Mouse (Mus musculus) stomach, embryonic 14.5 days (tissue): ENCODE data around the gene Dexi. TPM values are rescaled to one million over a fixed set of nuclear protein-coding genes. Genes with fewer than 3 reads are reported as not detected.
A peak's percentile ranks its signal among the peaks of the same experiment; 100 is the strongest.

ENCODE experiments used
- ATAC-seq: fragments of 200-750 bp; cut with Nextera tagmentation; 2 replicates; pipeline ENCODE4 v1.8.0; 2017; ENCODE audit warnings: low read depth, moderate TSS enrichment; ENCODE audit not compliant: insufficient number of reproducible peaks, insufficient read depth, low FRiP score
- H3K27ac ChIP-seq: fragments of 300-500 bp; sonication (generic); 2 replicates; pipeline ENCODE4 v1.5.1; 2014; ENCODE audit warnings: mild to moderate bottlenecking, low read length, moderate library complexity, mixed read lengths
- H3K27me3 ChIP-seq: fragments of 300-500 bp; sonication (generic); 2 replicates; pipeline ENCODE4 v1.6.1; 2014; ENCODE audit warnings: low read length, control low read depth, mixed read lengths; ENCODE audit not compliant: control insufficient read depth, insufficient read depth
- H3K36me3 ChIP-seq: fragments of 300-500 bp; sonication (generic); 2 replicates; pipeline ENCODE4 v1.6.1; 2014; ENCODE audit warnings: mild to moderate bottlenecking, control low read depth, low read length, moderate library complexity, mixed read lengths; ENCODE audit not compliant: control insufficient read depth, insufficient read depth
- H3K4me1 ChIP-seq: fragments of 300-500 bp; sonication (generic); 2 replicates; pipeline ENCODE4 v1.6.1; 2014; ENCODE audit warnings: low read length, control low read depth, mixed read lengths; ENCODE audit not compliant: control insufficient read depth, insufficient read depth
- H3K4me2 ChIP-seq: fragments of 300-500 bp; sonication (generic); replicated peaks from 2 replicates; pipeline ENCODE4 v1.6.1; 2014; ENCODE audit warnings: low read depth, low read length, control low read depth
- H3K4me3 ChIP-seq: fragments of 300-500 bp; sonication (generic); 2 replicates; pipeline ENCODE4 v1.5.1; 2014; ENCODE audit warnings: low read depth, low read length, control low read depth
- H3K9ac ChIP-seq: fragments of 300-500 bp; sonication (generic); replicated peaks from 2 replicates; pipeline ENCODE4 v1.6.1; 2014; ENCODE audit warnings: low read depth, mild to moderate bottlenecking, control low read depth, low read length, moderate library complexity, mixed read lengths
- H3K9me3 ChIP-seq: fragments of 300-500 bp; sonication (generic); 2 replicates; pipeline ENCODE4 v1.6.1; 2016; ENCODE audit warnings: low read depth, low read length, control low read depth; ENCODE audit not compliant: control insufficient read depth
- WGBS: fragments of 180-500 bp; shearing (Covaris S2); extraction: QIAGEN DNeasy Blood & Tissue Kit; methylation state at CpG from one replicate; pipeline ENCODE4 v1.1.7; 2014; 5-methylcytosine and 5-hydroxymethylcytosine counted together
- polyA plus RNA-seq: library from polyadenylated mRNA; unstranded; fragments of >200 nt; fragmentation: Nextera tagmentation; extraction: Ambion mirVana; gene quantifications from 2 replicates; pipeline ENCODE4 v1.2.1, GENCODE M21; 2014

Dexi gene
- polyA plus RNA-seq, 1 experiment from 2014 or later = 25.9 TPM

DNA sequence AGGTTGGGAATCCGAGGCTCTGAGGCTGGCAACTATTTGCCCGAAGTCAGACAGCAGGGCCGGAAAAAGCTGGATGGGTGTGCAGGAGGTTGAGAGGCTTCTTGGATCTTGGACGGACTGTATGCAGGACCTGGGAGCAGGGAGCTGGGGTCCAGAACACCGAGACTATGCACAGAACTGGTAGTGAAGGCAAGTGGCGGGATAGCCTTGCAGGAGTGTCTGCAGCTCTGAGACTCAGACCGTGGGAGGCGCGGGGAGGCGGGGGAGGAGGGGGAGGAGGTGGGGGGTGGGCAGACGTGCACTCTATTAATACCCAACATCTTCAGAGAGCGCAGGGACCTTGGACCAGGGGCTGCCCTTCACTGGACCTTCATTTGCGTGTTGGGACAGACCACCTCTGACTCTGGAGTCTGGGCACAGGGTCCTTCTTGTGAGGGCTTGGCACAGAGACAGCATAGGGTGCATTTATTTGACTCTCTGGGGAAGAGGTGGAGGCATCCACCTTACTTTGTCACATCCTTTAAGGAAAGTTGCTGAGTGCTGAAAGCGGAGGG, 52.9 kb downstream of the Dexi start:
- Histone ChIP-seq H3K9me3 (no peaks in the 10 kb centered on the region), H3K36me3 (no peaks in the 10 kb centered on the region), H3K4me3 (0 out of 2 replicates have a peak overlapping the region, but pooled peaks have one; percentile 11), H3K27me3 (no peaks in the 10 kb centered on the region), H3K27ac (no peak overlapping the region), H3K4me2 (peak overlapping the region; percentile 32; the same call in 1 of the 2 replicates), H3K4me1 (peaks cover 6% of the 10 kb centered on the region; the same call in 1 of the 2 replicates), H3K9ac (no peak overlapping the region)
- 15% methylated on average over 14 of the region's 14 CpGs for WGBS
- ATAC-seq = no peak

DNA sequence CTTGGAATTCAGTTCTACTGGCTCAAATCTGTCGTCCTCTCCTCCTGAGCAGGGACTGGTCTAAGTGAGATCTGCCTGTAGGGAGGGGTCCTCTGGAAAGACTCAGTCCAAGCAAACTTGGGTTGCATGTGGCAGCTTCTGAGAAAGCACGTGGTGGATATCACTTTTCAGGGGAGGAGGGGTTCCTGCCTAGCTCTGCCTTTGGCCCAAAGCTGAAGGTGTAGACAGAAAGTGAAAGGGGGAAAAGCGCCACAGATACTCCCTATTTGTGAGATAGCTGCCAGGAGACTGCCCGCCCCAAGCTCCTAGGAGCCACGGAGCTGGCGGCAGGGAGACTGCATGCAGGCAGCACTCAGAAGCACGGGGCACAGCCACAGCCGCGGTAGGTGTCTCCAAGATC, 53.4 kb downstream of the Dexi start:
- peak overlapping the region; percentile 32; the same call in 1 of the 2 replicates for H3K4me2 ChIP-seq
- H3K4me1 ChIP-seq = peaks cover 6% of the 10 kb centered on the region; the same call in 1 of the 2 replicates
- H3K36me3 ChIP-seq = no peaks in the 10 kb centered on the region
- no peaks in the 10 kb centered on the region for H3K27me3 ChIP-seq
- no peak overlapping the region for H3K9ac ChIP-seq
- 0 out of 2 replicates have a peak overlapping the region, but pooled peaks have one; percentile 11 for H3K4me3 ChIP-seq
- H3K9me3 ChIP-seq = no peaks in the 10 kb centered on the region
- 5% methylated on average over 9 of the region's 9 CpGs for WGBS
- no peak for ATAC-seq
- no peak overlapping the region for H3K27ac ChIP-seq

DNA sequence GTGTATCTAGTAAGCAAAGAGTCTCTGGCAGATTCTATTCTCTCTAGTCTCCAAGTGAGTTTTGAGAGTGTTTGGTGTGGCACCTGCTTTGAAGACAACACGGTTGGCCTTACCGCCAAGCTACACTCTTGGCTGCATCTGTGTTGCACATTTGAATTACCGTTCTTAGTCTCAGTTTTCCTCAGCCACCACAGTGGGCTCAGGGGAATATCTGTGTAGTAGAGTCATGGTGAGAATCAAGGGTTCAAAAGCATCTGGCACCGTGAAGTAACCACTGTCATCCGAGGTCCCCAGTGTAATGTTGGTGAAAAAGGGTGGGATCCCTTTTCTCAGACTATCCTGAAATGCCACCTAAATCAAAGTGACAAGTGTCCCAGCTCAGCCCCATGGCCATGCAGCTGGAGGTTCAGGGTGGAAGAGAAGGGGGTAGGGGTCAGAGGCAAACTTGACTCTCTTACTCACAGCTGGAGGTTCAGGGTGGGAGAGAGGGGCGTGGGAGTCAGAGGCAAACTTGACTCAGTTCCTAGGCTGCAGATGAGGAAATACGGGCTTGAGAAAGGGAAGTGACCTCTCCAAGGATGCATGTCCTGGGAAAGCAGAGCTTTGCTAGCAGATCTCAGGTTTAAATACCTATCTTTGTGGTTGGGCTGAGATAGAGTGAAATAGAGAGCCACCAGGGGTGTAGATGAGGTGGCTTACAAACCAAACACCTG, 53.9 kb downstream of the Dexi start:
- Histone ChIP-seq H3K4me2 (no peak overlapping the region), H3K9ac (no peak overlapping the region), H3K27ac (no peak overlapping the region), H3K4me1 (peaks cover 6% of the 10 kb centered on the region; the same call in 1 of the 2 replicates), H3K9me3 (no peaks in the 10 kb centered on the region), H3K27me3 (no peaks in the 10 kb centered on the region), H3K4me3 (no peak overlapping the region), H3K36me3 (no peaks in the 10 kb centered on the region)
- ATAC-seq = no peak
- 79% methylated on average over 7 of the region's 7 CpGs for WGBS

DNA sequence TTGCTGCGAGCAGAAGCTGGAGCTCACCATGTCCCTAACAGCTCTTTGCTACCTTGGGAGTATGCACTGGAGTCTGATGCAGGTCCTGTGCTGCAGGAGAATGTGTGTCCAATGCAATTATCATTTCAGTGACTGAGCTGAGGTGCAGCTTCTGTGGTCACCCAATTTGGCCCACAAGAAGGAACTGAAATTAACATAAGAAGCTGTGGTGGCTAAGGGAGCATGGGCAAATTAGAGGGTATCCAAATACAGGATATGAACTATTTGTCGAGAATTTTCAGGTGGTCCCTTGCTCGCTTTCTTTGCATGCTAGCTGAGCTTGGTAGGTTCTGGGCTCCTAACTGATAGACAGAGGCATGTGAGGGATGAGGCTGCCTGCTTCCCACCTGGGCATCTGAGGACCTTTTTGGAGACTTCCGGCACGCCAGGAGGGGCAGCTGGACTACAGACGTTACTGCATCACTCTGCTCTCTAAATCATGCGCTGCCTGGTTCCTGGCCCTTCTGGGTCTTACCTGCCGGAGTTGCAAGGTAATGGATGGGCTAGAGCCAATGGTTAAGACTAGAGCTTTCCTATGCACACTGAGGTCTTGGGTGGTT, 54.9 kb downstream of the Dexi start:
- WGBS = 86% methylated on average over 8 of the region's 8 CpGs
- Histone ChIP-seq H3K27ac (no peak overlapping the region), H3K4me2 (no peak overlapping the region), H3K27me3 (no peaks in the 10 kb centered on the region), H3K4me1 (peaks cover 6% of the 10 kb centered on the region; the same call in 1 of the 2 replicates), H3K9me3 (no peaks in the 10 kb centered on the region), H3K36me3 (no peaks in the 10 kb centered on the region), H3K4me3 (no peak overlapping the region), H3K9ac (no peak overlapping the region)
- no peak for ATAC-seq

DNA sequence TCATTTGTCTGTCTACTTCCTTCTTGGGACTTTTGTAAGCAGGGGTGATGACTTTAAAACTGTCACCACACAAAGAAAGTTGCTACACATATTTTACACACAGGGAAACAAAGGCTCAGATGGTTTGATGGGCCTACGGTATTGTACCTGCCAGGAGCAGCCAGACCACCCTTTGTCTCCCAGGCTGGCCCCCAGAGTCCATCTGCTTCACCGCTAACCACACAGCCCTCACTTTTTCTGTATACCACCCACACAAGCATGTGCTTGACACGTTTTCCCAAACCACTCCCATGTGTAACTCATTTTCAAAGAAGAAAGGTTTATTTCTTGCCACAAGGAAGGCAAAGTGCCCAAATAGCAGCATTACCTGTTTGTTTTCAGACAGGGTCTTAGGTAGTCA, 55.9 kb downstream of the Dexi start:
- 64% methylated on average over 3 of the region's 3 CpGs for WGBS

DNA sequence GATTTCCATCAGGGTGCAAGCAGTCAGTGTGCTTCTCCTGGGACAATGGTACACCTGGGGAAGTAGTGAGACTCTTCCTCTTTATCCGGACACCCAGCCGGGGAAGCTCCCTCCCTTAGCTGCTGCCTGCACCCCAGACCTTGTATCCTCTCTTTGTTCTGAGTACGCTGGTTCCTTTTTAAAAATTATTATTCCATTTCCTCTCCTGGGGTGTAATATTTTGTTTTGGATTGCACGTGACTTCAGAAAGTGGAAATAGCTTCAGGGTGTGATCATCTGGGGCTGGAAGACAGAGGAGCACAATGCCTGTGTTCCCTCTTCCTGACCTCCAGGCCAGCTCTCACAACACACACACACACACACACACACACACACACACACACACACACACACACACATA, 60.5 kb downstream of the Dexi start:
- H3K4me1 ChIP-seq = no peaks in the 10 kb centered on the region
- WGBS = 64% methylated on average over 4 of the region's 4 CpGs
- no peak overlapping the region for H3K4me2 ChIP-seq
- H3K36me3 ChIP-seq = no peaks in the 10 kb centered on the region
- ATAC-seq = no peak
- no peaks in the 10 kb centered on the region for H3K27me3 ChIP-seq
- H3K9ac ChIP-seq = no peak overlapping the region
- H3K4me3 ChIP-seq = no peak overlapping the region
- no peaks in the 10 kb centered on the region for H3K9me3 ChIP-seq
- no peak overlapping the region for H3K27ac ChIP-seq

More for the DNA sequence above, 55.9 kb downstream of the Dexi start:
- H3K36me3 ChIP-seq = no peaks in the 10 kb centered on the region
- no peak for ATAC-seq
- H3K9ac ChIP-seq = no peak overlapping the region
- no peak overlapping the region for H3K27ac ChIP-seq
- no peaks in the 10 kb centered on the region for H3K9me3 ChIP-seq
- H3K4me1 ChIP-seq = peaks cover 6% of the 10 kb centered on the region; the same call in 1 of the 2 replicates
- no peak overlapping the region for H3K4me3 ChIP-seq
- no peaks in the 10 kb centered on the region for H3K27me3 ChIP-seq
- no peak overlapping the region for H3K4me2 ChIP-seq

DNA sequence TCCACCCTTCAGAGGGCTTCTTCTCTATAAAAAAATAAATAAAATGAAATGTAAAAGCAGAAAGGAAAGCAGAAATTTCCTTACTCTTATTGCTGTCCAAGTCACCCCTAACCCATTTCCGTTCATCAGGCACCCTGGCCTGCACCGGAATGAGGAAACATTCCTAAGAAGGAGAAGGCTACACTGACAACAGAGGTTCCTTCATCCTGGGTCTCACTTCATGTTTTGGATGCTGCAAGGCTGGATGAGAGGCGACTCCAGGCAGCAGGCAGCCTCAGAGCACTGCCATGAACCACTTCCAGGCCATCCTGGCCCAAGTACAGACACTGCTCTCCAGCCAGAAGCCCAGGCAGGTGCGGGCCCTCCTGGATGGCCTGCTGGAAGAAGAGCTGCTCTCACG, 63.0 kb downstream of the Dexi start, which contains the start of gene Ciita:
TSS of gene Ciita (plus strand) at position 203 of the 400 bp plus-strand sequence.
- Histone ChIP-seq H3K27me3 (no peaks in the 10 kb centered on the region), H3K27ac (no peak within 1 kb of the TSS), H3K4me2 (no peak within 1 kb of the TSS), H3K4me1 (no peaks in the 10 kb centered on the region), H3K4me3 (no peak within 1 kb of the TSS), H3K36me3 (no peaks in the 10 kb centered on the region), H3K9ac (no peak within 1 kb of the TSS), H3K9me3 (no peaks in the 10 kb centered on the region)
- 75% methylated on average over 5 of the region's 5 CpGs for WGBS
- ATAC-seq = no peak

DNA sequence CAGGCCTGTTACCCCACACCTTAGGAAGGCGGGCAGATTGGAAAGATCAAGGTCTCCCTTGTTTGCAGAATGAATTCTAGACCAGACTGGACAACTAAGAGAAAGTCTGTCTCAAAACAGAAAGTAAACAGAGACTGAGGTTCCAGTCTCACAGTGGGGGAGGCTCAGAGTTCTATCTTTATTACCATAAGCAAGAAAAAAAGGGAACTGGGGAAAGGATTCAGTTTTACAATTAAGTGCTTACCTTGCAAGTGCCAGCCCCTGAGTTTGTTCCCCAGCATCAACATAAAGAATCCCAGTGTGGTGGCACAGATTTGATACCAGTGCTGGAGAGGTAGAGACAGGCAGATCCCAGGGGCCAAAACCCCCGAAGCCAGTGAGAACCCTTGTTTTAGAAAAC, 66.9 kb downstream of the Dexi start:
- Histone ChIP-seq H3K4me1 (no peaks in the 10 kb centered on the region), H3K27ac (no peak overlapping the region), H3K27me3 (no peaks in the 10 kb centered on the region), H3K9ac (no peak overlapping the region), H3K9me3 (no peaks in the 10 kb centered on the region), H3K4me3 (no peak overlapping the region), H3K4me2 (no peak overlapping the region), H3K36me3 (no peaks in the 10 kb centered on the region)
- ATAC-seq = no peak
- 68% methylated on average over 2 of the region's 2 CpGs for WGBS
